Mouse (Mus musculus) ovary, postnatal 10 days (tissue): Measurements from ENCODE around the gene Krt33a.

Experiments used
- DNase-seq: peaks from one replicate; pipeline ENCODE4 v3.0.0; 2022; ENCODE audit warnings: low spot score

Krt33a gene

DNA sequence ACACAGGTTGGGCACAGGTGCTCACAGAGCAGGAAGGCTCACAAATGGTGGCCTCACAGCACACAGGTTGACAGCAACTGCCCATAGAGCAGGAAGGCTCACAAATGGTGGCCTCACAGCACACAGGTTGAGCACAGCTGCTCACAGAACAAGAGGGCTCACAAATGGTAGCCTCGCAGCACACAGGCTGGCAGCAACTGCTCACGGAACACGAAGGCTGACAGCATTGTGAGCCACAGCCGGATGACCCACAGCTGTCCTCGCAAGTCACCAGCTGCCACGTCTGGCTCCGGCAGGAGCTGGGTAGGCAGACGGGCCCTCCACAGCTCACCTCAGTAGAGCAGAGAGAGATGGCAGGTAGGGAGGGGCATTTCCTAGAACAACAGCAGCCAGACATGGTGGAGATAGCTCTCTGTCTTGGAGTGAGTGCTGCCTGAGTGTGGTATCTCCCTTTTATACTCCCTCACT, 29.8 kb downstream of the Krt33a start, which contains the start of gene Krtap16-1:
Krtap16-1 (minus strand) TSS at position 418 of the 468 bp plus-strand sequence.
- DNase-seq = no peak

GRCm38 (mm10) chr11:99985291-99986092, 30.5 kb downstream of the Krt33a start:
- DNase-seq = no peak

GRCm38 (mm10) chr11:99983442-99983841, 32.6 kb downstream of the Krt33a start:
- no peak for DNase-seq

DNA sequence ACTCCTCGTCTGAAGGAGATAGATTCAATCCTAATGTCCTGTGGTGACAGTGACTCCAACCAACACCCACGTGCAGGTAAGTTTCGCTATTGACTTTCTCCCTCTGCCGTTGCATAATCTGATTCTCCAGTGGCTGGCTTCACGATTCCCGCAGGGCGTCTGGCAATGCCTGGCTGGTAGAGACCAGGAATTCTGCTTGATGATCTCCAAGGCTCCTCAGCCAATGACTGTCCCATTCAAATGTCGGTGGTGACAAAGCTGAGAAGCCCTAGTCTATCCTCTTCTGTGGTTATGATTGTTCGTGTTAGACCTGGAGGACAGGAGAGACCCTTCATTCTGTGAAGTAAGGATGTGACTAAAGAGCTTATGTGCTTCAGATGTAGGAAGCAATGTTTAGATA, 33.3 kb downstream of the Krt33a start:
- DNase-seq = no peak

DNA sequence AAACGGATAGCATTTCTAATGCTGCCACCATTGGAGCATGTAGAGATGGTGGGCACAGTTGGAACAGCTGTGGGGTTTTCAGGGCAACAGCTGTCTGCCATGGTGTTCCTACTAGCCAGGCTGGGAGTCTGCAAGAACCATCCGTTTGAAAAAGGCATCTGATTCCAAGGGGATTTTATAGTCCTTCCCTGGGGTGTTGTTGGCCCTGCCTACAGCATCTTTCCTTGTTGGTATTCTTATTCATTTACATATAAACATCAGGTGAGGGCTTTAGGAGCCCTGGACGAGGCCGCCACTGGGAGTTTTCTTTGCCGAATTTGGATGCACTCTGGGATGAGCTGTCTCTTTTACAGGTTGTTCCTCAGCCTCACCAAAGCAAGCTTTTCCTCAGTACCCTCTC, 37.1 kb downstream of the Krt33a start, which contains the start of gene Krtap29-1:
Krtap29-1 (minus strand) TSS at position 101 of the 400 bp plus-strand sequence.
- no peak for DNase-seq

- no peak for DNase-seq
Measured at GRCm38 (mm10) chr11:99965961-99966360, 50.1 kb downstream of the Krt33a start.

GRCm38 (mm10) chr11:99964213-99964612, 51.8 kb downstream of the Krt33a start:
- no peak for DNase-seq
